Mouse (Mus musculus): Measurements from ENCODE around the gene Tlx2. TPM values are rescaled to one million over a fixed set of nuclear protein-coding genes. Genes with fewer than 3 reads are reported as not detected.

The Tlx2 gene
- not detected in 2 replicates for polyA plus RNA-seq (2015; fragmentation: Nextera tagmentation; extraction: Ambion mirVana)

- Histone ChIP-seq H3K36me3 (ENCODE audit: insufficient read depth, low read length) (no peaks in the 10 kb centered on the region), H3K4me2 (replicated peaks; ENCODE audit: low read depth, low read length) (peak within 1 kb of the TSS; percentile 55), H3K4me3 (ENCODE audit: low read depth, low read length) (peak within 1 kb of the TSS; percentile 31; the same call in 1 of the 2 replicates), H3K9me3 (ENCODE audit: low read length) (no peaks in the 10 kb centered on the region), H3K27ac (ENCODE audit: low read length) (no peak within 1 kb of the TSS), H3K27me3 (replicated peaks; ENCODE audit: insufficient read depth, low read length) (peaks cover 68% of the 10 kb centered on the region), H3K4me1 (ENCODE audit: insufficient read depth, low read depth, low read length) (peaks cover 3% of the 10 kb centered on the region; the same call in 1 of the 2 replicates), H3K9ac (replicated peaks; ENCODE audit: low read depth) (no peak within 1 kb of the TSS)
- no peak for ATAC-seq
- under 1% methylated on average over 10 of the region's 10 CpGs for WGBS
- no peak for TF ChIP-seq EP300 (IDR thresholded peaks at IDR 0.05)
- TF ChIP-seq CTCF (IDR thresholded peaks at IDR 0.05), result no peak
- no peak for DNase-seq (ENCODE audit: low spot score)
Measured at GRCm38 (mm10) chr6:83070247-83070310, at the start of gene Tlx2. TSS of gene Tlx2 (minus strand) at chr6:83070293.

- no peak for DNase-seq (ENCODE audit: low spot score)
- ATAC-seq, result no peak
- Histone ChIP-seq H3K27ac (ENCODE audit: low read length) (no peak overlapping the region), H3K4me3 (ENCODE audit: low read depth, low read length) (no peak overlapping the region), H3K9me3 (ENCODE audit: low read length) (no peaks in the 10 kb centered on the region), H3K9ac (replicated peaks; ENCODE audit: low read depth) (no peak overlapping the region), H3K27me3 (replicated peaks; ENCODE audit: insufficient read depth, low read length) (no peaks in the 10 kb centered on the region), H3K4me2 (replicated peaks; ENCODE audit: low read depth, low read length) (no peak overlapping the region), H3K4me1 (ENCODE audit: insufficient read depth, low read depth, low read length) (peaks cover 21% of the 10 kb centered on the region), H3K36me3 (ENCODE audit: insufficient read depth, low read length) (no peaks in the 10 kb centered on the region)
- TF ChIP-seq EP300 (IDR thresholded peaks at IDR 0.05), result no peak
- TF ChIP-seq CTCF (IDR thresholded peaks at IDR 0.05), result no peak
- WGBS, result 75% methylated on average over 7 of the region's 7 CpGs
Measured at GRCm38 (mm10) chr6:83119734-83120051, 49.6 kb upstream of the Tlx2 start.

GRCm38 (mm10) chr6:83118825-83119733 is 49.0 kb upstream of the Tlx2 start:
- Histone ChIP-seq H3K9ac (replicated peaks; ENCODE audit: low read depth) (no peak overlapping the region), H3K36me3 (ENCODE audit: insufficient read depth, low read length) (no peaks in the 10 kb centered on the region), H3K27me3 (replicated peaks; ENCODE audit: insufficient read depth, low read length) (no peaks in the 10 kb centered on the region), H3K9me3 (ENCODE audit: low read length) (no peaks in the 10 kb centered on the region), H3K4me3 (ENCODE audit: low read depth, low read length) (no peak overlapping the region), H3K27ac (ENCODE audit: low read length) (no peak overlapping the region), H3K4me1 (ENCODE audit: insufficient read depth, low read depth, low read length) (peaks cover 16% of the 10 kb centered on the region), H3K4me2 (replicated peaks; ENCODE audit: low read depth, low read length) (no peak overlapping the region)
- ATAC-seq, result no peak
- WGBS, result 72% methylated on average over 14 of the region's 14 CpGs
- no peak for DNase-seq (ENCODE audit: low spot score)
- TF ChIP-seq EP300 (IDR thresholded peaks at IDR 0.05), result no peak
- TF ChIP-seq CTCF (IDR thresholded peaks at IDR 0.05), result no peak

GRCm38 (mm10) chr6:83118369-83118768 is 48.3 kb upstream of the Tlx2 start:
- 80% methylated on average over 11 of the region's 11 CpGs for WGBS
- H3K4me3 ChIP-seq (ENCODE audit: low read depth, low read length), result no peak overlapping the region

GRCm38 (mm10) chr6:83117616-83118015 is 47.5 kb upstream of the Tlx2 start:
- TF ChIP-seq EP300 (IDR thresholded peaks at IDR 0.05) (no peak), CTCF (IDR thresholded peaks at IDR 0.05) (no peak)
- H3K27me3 ChIP-seq (replicated peaks; ENCODE audit: insufficient read depth, low read length), result no peaks in the 10 kb centered on the region
- H3K36me3 ChIP-seq (ENCODE audit: insufficient read depth, low read length), result no peaks in the 10 kb centered on the region
- H3K4me2 ChIP-seq (replicated peaks; ENCODE audit: low read depth, low read length), result no peak overlapping the region
- ATAC-seq (no peak), DNase-seq (ENCODE audit: low spot score) (no peak)
- peaks cover 15% of the 10 kb centered on the region for H3K4me1 ChIP-seq (ENCODE audit: insufficient read depth, low read depth, low read length)
- WGBS, result 91% methylated on average over 13 of the region's 13 CpGs
- H3K27ac ChIP-seq (ENCODE audit: low read length), result no peak overlapping the region
- H3K9me3 ChIP-seq (ENCODE audit: low read length), result no peaks in the 10 kb centered on the region
- no peak overlapping the region for H3K9ac ChIP-seq (replicated peaks; ENCODE audit: low read depth)
- H3K4me3 ChIP-seq (ENCODE audit: low read depth, low read length), result no peak overlapping the region

More at GRCm38 (mm10) chr6:83118369-83118768, 48.3 kb upstream of the Tlx2 start:
- Histone ChIP-seq H3K9me3 (ENCODE audit: low read length) (no peaks in the 10 kb centered on the region), H3K36me3 (ENCODE audit: insufficient read depth, low read length) (no peaks in the 10 kb centered on the region), H3K27me3 (replicated peaks; ENCODE audit: insufficient read depth, low read length) (no peaks in the 10 kb centered on the region), H3K4me2 (replicated peaks; ENCODE audit: low read depth, low read length) (no peak overlapping the region), H3K4me1 (ENCODE audit: insufficient read depth, low read depth, low read length) (peaks cover 15% of the 10 kb centered on the region), H3K27ac (ENCODE audit: low read length) (no peak overlapping the region), H3K9ac (replicated peaks; ENCODE audit: low read depth) (no peak overlapping the region)
- TF ChIP-seq EP300 (IDR thresholded peaks at IDR 0.05) (no peak), CTCF (IDR thresholded peaks at IDR 0.05) (no peak)
- ATAC-seq (no peak), DNase-seq (ENCODE audit: low spot score) (no peak)

- no peak overlapping the region for H3K4me2 ChIP-seq (replicated peaks; ENCODE audit: low read depth, low read length)
- no peaks in the 10 kb centered on the region for H3K9me3 ChIP-seq (ENCODE audit: low read length)
- H3K27ac ChIP-seq (ENCODE audit: low read length), result no peak overlapping the region
- no peaks in the 10 kb centered on the region for H3K27me3 ChIP-seq (replicated peaks; ENCODE audit: insufficient read depth, low read length)
- H3K36me3 ChIP-seq (ENCODE audit: insufficient read depth, low read length), result no peaks in the 10 kb centered on the region
- no peak overlapping the region for H3K4me3 ChIP-seq (ENCODE audit: low read depth, low read length)
- ATAC-seq, result no peak
- H3K9ac ChIP-seq (replicated peaks; ENCODE audit: low read depth), result no peak overlapping the region
- no peak for DNase-seq (ENCODE audit: low spot score)
- peaks cover 14% of the 10 kb centered on the region for H3K4me1 ChIP-seq (ENCODE audit: insufficient read depth, low read depth, low read length)
- 82% methylated on average over 4 of the region's 4 CpGs for WGBS
- TF ChIP-seq EP300 (IDR thresholded peaks at IDR 0.05) (no peak), CTCF (IDR thresholded peaks at IDR 0.05) (no peak)
Measured at GRCm38 (mm10) chr6:83117165-83117438, 47.0 kb upstream of the Tlx2 start.

Data from lung, postnatal 0 days (tissue).